Mouse (Mus musculus) heart, adult 10 weeks (tissue): ENCODE results near the gene Wdr63. TPM values are rescaled to one million over a fixed set of nuclear protein-coding genes. Genes with fewer than 3 reads are reported as not detected.

ENCODE experiments used
- polyA plus RNA-seq: library from polyadenylated mRNA; stranded (reverse); fragments of 350-450 nt; fragmentation: Illumina TruSeq; extraction: RNeasy Lipid Tissue Mini Kit (QIAGEN cat#74804); gene quantifications from one replicate; pipeline ENCODE4 v1.2.3, GENCODE M21; 2014; ENCODE audit warnings: low read depth, low replicate concordance

Gene Wdr63
- not detected for polyA plus RNA-seq

GRCm38 (mm10) chr3:146107921-146108571 lies at the start of gene Wdr63:
Gene Wdr63 (minus strand): TSS chr3:146108130.

GRCm38 (mm10) chr3:146149156-146150057 lies 41.5 kb upstream of the Wdr63 start, which contains the start of gene Mcoln2:
Gene Mcoln2 (plus strand): TSS chr3:146149833.

GRCm38 (mm10) chr3:146117258-146117996 lies 9.5 kb upstream of the Wdr63 start, which contains the start of gene Mcoln3:
Gene Mcoln3 (plus strand): TSS chr3:146117450.

Other genes starting within 250 kb of the Wdr63 start
- gene Bcl10, start 185.3 kb downstream of the Wdr63 start, polyA plus RNA-seq: 20.2 TPM
- 22.1 TPM for gene 2410004B18Rik, start 170.1 kb downstream of the Wdr63 start, polyA plus RNA-seq
- gene Syde2, start 120.3 kb downstream of the Wdr63 start, polyA plus RNA-seq: 14.8 TPM
- gene Mcoln3, start 9.3 kb upstream of the Wdr63 start, polyA plus RNA-seq: not detected
- 0.26 TPM for gene Mcoln2, start 41.7 kb upstream of the Wdr63 start, polyA plus RNA-seq
- gene Lpar3, start 112.8 kb upstream of the Wdr63 start, polyA plus RNA-seq: 0.58 TPM